Comparison of ENCODE assay signal across 8 mouse cellular contexts in the genomic region with DNA sequence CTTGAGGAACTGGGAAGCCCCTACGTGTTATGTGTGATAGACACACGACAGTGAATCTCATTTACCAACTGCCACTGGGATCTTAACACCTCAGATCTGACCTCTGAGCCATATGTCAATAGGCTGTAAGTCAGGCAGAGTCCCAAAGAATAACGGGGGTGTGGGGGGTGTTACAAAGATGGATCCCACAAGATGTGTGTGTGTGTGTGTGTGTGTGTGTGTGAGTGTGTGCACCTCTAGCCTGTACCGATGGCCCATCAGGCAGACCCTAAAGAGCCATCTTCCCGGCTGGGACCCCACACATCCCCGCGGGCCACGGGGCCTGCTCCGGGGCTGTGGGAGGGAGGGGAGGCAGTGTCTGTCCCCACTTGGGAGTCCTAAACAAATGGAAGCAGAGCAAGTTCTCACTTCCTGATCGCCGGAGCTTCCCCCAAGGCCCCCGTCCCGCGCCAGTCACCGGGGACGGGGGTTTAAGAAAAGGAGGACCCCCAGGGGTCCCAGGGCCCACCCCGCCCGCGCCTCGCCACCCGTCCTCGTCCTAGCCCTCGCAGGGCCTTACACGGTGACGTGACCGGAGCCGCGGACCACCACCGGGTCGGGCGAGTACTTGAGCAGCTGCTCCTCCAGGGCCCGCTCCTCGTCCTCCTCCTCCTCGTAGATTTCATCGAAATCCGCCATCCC. TPM values are rescaled to one million over a fixed set of nuclear protein-coding genes. Genes with fewer than 3 reads are reported as not detected.
DNase-seq lines count a peak whose midpoint lies in the region; ATAC-seq and TF ChIP-seq lines count a peak whose summit lies in the region.

No protein-coding gene starts in this region.

- peak overlapping the region; percentile 93 for H3K4me3 ChIP-seq in spleen, adult 2 months (ENCODE audit: extremely low read depth, insufficient read depth, insufficient read length)
- peak overlapping the region; percentile 94 for H3K4me3 ChIP-seq in embryonic facial prominence, embryonic 13.5 days
- peak overlapping the region; percentile 99 for H3K4me3 ChIP-seq in hindbrain, embryonic 14.5 days (replicated peaks; ENCODE audit: low read length)
- H3K4me3 ChIP-seq in lung, embryonic 16.5 days (ENCODE audit: low read length) = peak overlapping the region; percentile 100

- 1% methylated on average over 35 of the region's 36 CpGs for WGBS in spleen, adult 2 months
- under 1% methylated on average over 36 of the region's 36 CpGs for WGBS in embryonic facial prominence, embryonic 13.5 days
- WGBS in hindbrain, embryonic 14.5 days = under 1% methylated on average over 35 of the region's 36 CpGs
- under 1% methylated on average over 30 of the region's 36 CpGs for WGBS in lung, embryonic 16.5 days

- peak; percentile 28 for ATAC-seq in cerebellum, adult (ENCODE audit: insufficient number of reproducible peaks, low FRiP score, low TSS enrichment)
- ATAC-seq in embryonic facial prominence, embryonic 13.5 days (ENCODE audit: insufficient number of reproducible peaks, insufficient read depth, low FRiP score, low TSS enrichment, low read depth) = peak; percentile 65
- peak; percentile 84 for ATAC-seq in hindbrain, embryonic 14.5 days (ENCODE audit: low FRiP score)
- ATAC-seq in lung, embryonic 16.5 days (ENCODE audit: low read depth) = peak; percentile 71

- no peaks in the 10 kb centered on the region for H3K36me3 ChIP-seq in spleen, adult 2 months (ENCODE audit: control insufficient read depth, insufficient read depth, low read length)
- H3K36me3 ChIP-seq in embryonic facial prominence, embryonic 13.5 days = peaks cover 8% of the 10 kb centered on the region
- no peaks in the 10 kb centered on the region for H3K36me3 ChIP-seq in hindbrain, embryonic 14.5 days (replicated peaks; ENCODE audit: control insufficient read depth, insufficient read depth)
- peaks cover 3% of the 10 kb centered on the region; the same call in 1 of the 2 replicates for H3K36me3 ChIP-seq in lung, embryonic 16.5 days (ENCODE audit: control insufficient read depth, insufficient read depth, low read length)

- TF ChIP-seq POLR2A in spleen, adult 2 months (IDR thresholded peaks at IDR 0.05; ENCODE audit: low read depth, low read length) = no peak

- DNase-seq in cerebellum, postnatal 25 days = no peak
- DNase-seq in spleen, adult 2 months (ENCODE audit: low read depth in 1 of 2, low spot score in 2 of 2) = peak in 1 of 2 experiments; percentile 24
- DNase-seq in spleen, postnatal 14 days (ENCODE audit: low spot score in 2 of 2) = no peak
- DNase-seq in hindbrain, embryonic 14.5 days (ENCODE audit: low spot score) = peak; percentile 28
- DNase-seq in ovary, postnatal 36 days (ENCODE audit: low spot score) = peak; percentile 43

- no peaks in the 10 kb centered on the region; the same call in 1 of the 2 replicates for H3K4me1 ChIP-seq in spleen, adult 2 months (ENCODE audit: control insufficient read depth, insufficient read depth, insufficient read length)
- peaks cover 20% of the 10 kb centered on the region for H3K4me1 ChIP-seq in embryonic facial prominence, embryonic 13.5 days
- H3K4me1 ChIP-seq in hindbrain, embryonic 14.5 days (replicated peaks; ENCODE audit: control insufficient read depth, insufficient read depth, low read length) = peaks cover 20% of the 10 kb centered on the region
- H3K4me1 ChIP-seq in lung, embryonic 16.5 days (replicated peaks; ENCODE audit: control insufficient read depth, insufficient read depth, low read length) = peaks cover 12% of the 10 kb centered on the region

- H3K9ac ChIP-seq in embryonic facial prominence, embryonic 13.5 days = peak overlapping the region; percentile 98
- H3K9ac ChIP-seq in hindbrain, embryonic 14.5 days = peak overlapping the region; percentile 99
- H3K9ac ChIP-seq in lung, embryonic 16.5 days (ENCODE audit: low read length) = peak overlapping the region; percentile 99

- no peak for TF ChIP-seq CTCF in spleen, adult 2 months (IDR thresholded peaks at IDR 0.05; ENCODE audit: extremely low read depth, insufficient read depth, insufficient read length, insufficient replicate concordance)

- H3K27me3 ChIP-seq in spleen, adult 2 months (ENCODE audit: control insufficient read depth, insufficient read depth, low read length) = no peaks in the 10 kb centered on the region
- no peaks in the 10 kb centered on the region for H3K27me3 ChIP-seq in embryonic facial prominence, embryonic 13.5 days
- 0 out of 2 replicates have a peak, but pooled peaks cover 5% of the 10 kb centered on the region for H3K27me3 ChIP-seq in hindbrain, embryonic 14.5 days (ENCODE audit: control insufficient read depth, insufficient read depth, low read length)
- no peaks in the 10 kb centered on the region for H3K27me3 ChIP-seq in lung, embryonic 16.5 days (ENCODE audit: control insufficient read depth, insufficient read depth, low read depth, low read length)

- H3K9me3 ChIP-seq in embryonic facial prominence, embryonic 13.5 days = no peaks in the 10 kb centered on the region
- no peaks in the 10 kb centered on the region for H3K9me3 ChIP-seq in hindbrain, embryonic 14.5 days (ENCODE audit: control insufficient read depth, low read length)
- H3K9me3 ChIP-seq in lung, embryonic 16.5 days (ENCODE audit: control insufficient read depth, low read length) = no peaks in the 10 kb centered on the region

- H3K4me2 ChIP-seq in embryonic facial prominence, embryonic 13.5 days = peak overlapping the region; percentile 86
- peak overlapping the region; percentile 93 for H3K4me2 ChIP-seq in hindbrain, embryonic 14.5 days (replicated peaks)
- peak overlapping the region; percentile 70 for H3K4me2 ChIP-seq in lung, embryonic 16.5 days (ENCODE audit: low read depth, low read length)

- H3K27ac ChIP-seq in spleen, adult 2 months (ENCODE audit: insufficient read depth, low read length) = peak overlapping the region; percentile 83
- peak overlapping the region; percentile 90 for H3K27ac ChIP-seq in embryonic facial prominence, embryonic 13.5 days
- H3K27ac ChIP-seq in hindbrain, embryonic 14.5 days = peak overlapping the region; percentile 90
- H3K27ac ChIP-seq in lung, embryonic 16.5 days (ENCODE audit: low read length) = peak overlapping the region; percentile 87

RNA-seq across cellular contexts. Expression of a gene that starts 0.8 kb away (rescaled TPM):
- polyA plus RNA-seq in spleen, adult 2 months (2012; rRNA removed) = 3.2 and 4.2 TPM in 2 replicates
- 34.0 and 40.5 TPM in 2 replicates for polyA plus RNA-seq in embryonic facial prominence, embryonic 13.5 days (2015; fragmentation: Nextera tagmentation; extraction: Ambion mirVana)
- polyA plus RNA-seq in hindbrain, embryonic 14.5 days (2014; fragmentation: Nextera tagmentation; extraction: Ambion mirVana) = 47.2 and 47.4 TPM in 2 replicates
- 24.9 and 30.5 TPM in 2 replicates for polyA plus RNA-seq in lung, embryonic 16.5 days (2015; fragmentation: Nextera tagmentation; extraction: Ambion mirVana)

RNA-seq across cellular contexts. Expression of a gene that starts 31.6 kb away (rescaled TPM):
- polyA plus RNA-seq in spleen, adult 2 months (2012; rRNA removed) = 0.07 TPM in 1 of 2 replicates, not detected in the other
- polyA plus RNA-seq in embryonic facial prominence, embryonic 13.5 days (2015; fragmentation: Nextera tagmentation; extraction: Ambion mirVana) = not detected in 2 replicates
- 0.37 TPM in 1 of 2 replicates, not detected in the other for polyA plus RNA-seq in hindbrain, embryonic 14.5 days (2014; fragmentation: Nextera tagmentation; extraction: Ambion mirVana)
- not detected in 2 replicates for polyA plus RNA-seq in lung, embryonic 16.5 days (2015; fragmentation: Nextera tagmentation; extraction: Ambion mirVana)

Comparison
In these comparisons a context has a peak if more than half of its experiments do, and no peak if none do; other contexts are left out.
1. ATAC-seq: peak in every context shown above with its lines; median percentile 84 in hindbrain, embryonic 14.5 days; 71 in lung, embryonic 16.5 days; 65 in embryonic facial prominence, embryonic 13.5 days; 28 in cerebellum, adult.
2. DNase-seq: peak in hindbrain, embryonic 14.5 days (single experiment) and ovary, postnatal 36 days (single experiment); none in cerebellum, postnatal 25 days (0 of 2) and spleen, postnatal 14 days (0 of 2).
3. Peak in every context shown above with its lines, with median percentiles within 50 percentile points of each other: H3K27ac ChIP-seq, H3K4me3 ChIP-seq, H3K4me2 ChIP-seq and H3K9ac ChIP-seq.